Mouse (Mus musculus): Measurements from ENCODE around the gene Clba1.

- no peak for TF ChIP-seq POLR2A (IDR thresholded peaks at IDR 0.05; ENCODE audit: insufficient read length, low read depth)
- TF ChIP-seq MAX (IDR thresholded peaks at IDR 0.05; ENCODE audit: low read depth), result no peak
- no peak for TF ChIP-seq REST (IDR thresholded peaks at IDR 0.05; ENCODE audit: insufficient read depth, insufficient read length)
- TF ChIP-seq MYOG (IDR thresholded peaks at IDR 0.05; ENCODE audit: control insufficient read depth in 1 of 3, insufficient read depth in 1 of 3, insufficient read length in 2 of 3, low read depth in 2 of 3), result no peak
- no peak for TF ChIP-seq USF1 (IDR thresholded peaks at IDR 0.05; ENCODE audit: low read depth)
- no peak for TF ChIP-seq E2F4 (IDR thresholded peaks at IDR 0.05; ENCODE audit: insufficient read depth)
- TF ChIP-seq TCF12 (IDR thresholded peaks at IDR 0.05; ENCODE audit: insufficient read depth, poor library complexity, severe bottlenecking), result no peak
- TF ChIP-seq MYOD1 (IDR thresholded peaks at IDR 0.05; ENCODE audit: control insufficient read depth in 1 of 3, insufficient read length in 2 of 3, low read depth in 2 of 3), result no peak
Observed at GRCm38 (mm10) chr12:112825901-112826300, 17.2 kb downstream of the Clba1 start.

All from myocyte (in vitro differentiated cells).